Mouse (Mus musculus): ENCODE data around the gene Mcm10.

The Mcm10 gene

DNA sequence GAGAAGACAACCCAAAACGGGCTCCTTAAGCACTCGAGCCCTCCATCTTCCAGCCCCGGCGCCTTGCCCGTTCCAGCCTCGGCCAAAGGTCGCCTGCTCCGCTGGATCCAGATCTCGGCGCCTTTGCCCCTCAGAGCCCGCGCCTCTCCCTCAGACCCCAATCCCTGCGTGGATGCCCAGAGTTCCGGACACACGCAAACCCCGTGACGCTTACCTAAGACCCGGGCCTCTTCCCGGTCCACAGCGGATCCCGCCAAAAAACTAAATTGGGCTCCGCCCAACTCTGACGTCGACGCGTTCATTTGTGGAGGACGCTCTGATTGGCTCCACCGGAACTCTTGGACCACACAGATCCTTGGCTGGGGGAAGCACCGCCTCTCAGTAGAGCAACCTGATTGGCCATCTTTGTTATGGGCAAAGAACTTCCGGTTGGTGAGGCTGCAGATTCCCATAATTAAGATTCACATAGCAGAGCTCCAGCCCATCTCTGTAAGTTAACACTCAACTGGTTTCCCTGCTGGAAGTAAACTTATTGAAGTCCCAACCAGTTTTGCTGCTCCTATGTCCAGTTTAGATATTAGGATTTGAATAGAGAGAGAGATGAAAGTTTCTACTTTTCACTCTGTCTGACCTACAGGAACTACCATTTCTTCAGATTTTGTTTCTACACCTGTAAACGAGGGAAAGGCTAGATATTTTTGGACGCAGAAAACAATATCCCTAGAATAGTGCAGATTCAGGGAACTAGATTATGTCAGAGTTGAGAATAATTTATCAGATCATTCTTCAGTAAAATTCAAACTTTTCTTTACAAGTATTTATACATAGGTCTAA is at the start of gene Mcm10:
Gene Mcm10, minus strand, starts transcription at position 301 of the 834 bp plus-strand sequence.
- peak; percentile 99 for DNase-seq

GRCm38 (mm10) chr2:5061133-5061708 is 48.6 kb upstream of the Mcm10 start:
- DNase-seq = peak; percentile 82

DNA sequence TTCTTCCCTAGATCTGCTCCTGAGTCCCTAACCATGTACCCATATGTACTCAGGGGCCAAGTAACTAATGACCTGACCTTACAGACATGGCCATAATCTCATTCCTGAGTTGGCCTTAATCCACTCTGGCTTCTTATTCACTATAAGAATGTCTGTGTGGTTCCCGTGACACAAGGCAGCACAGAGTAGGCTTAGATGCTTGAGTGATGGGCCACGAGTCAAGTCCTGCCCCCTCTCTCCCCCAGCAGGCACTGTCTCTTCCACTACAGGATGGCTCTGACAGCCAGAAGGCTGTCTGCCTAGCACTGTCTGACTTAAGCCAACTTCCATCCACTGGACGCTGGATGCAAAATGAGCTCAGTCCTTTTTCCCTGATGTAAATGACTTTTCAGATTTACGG is 47.4 kb upstream of the Mcm10 start:
- DNase-seq = peak; percentile 86

DNA sequence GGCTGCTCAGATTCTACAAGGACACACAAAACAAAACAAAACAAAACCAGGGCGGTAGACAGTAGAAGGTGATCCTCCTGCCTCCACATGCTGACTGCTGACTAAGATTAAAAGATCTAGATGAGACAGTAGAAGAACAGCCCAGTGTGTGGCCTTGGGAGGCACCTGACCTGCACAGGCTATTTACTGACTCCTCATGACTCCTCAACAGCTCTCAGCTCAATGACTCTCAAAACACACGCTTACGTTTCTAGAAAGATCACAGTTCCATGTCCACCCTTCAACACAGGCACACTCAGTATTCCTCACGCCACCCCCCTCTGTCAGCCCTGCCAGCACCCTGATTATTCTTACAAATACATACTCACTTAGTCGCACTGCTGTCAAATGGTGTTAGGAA is 45.8 kb upstream of the Mcm10 start:
- peak; percentile 74 for DNase-seq

- DNase-seq = no peak
Measured at GRCm38 (mm10) chr2:5050562-5050961, 38.0 kb upstream of the Mcm10 start.

DNA sequence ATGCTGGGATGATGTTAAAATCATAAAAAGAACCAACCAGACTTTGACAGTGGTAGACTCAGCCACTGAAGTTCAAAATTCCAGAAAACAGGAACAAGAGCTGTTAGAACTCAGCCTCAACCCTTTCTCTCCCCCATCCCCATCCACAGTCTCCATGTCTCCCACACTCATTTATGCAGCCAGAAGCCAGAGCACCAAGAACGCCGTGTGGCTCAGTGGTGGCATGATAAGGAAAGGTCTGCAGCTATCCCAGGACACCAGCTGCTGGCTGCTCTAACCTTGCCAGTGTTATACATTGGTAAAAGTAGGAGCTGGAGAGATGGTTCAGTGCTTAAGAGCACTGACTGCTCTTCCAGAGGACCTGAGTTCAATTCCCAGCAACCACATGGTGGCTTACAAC is 34.4 kb upstream of the Mcm10 start:
- DNase-seq = no peak

- DNase-seq = no peak
Measured at GRCm38 (mm10) chr2:5045269-5045965, 32.8 kb upstream of the Mcm10 start.

DNA sequence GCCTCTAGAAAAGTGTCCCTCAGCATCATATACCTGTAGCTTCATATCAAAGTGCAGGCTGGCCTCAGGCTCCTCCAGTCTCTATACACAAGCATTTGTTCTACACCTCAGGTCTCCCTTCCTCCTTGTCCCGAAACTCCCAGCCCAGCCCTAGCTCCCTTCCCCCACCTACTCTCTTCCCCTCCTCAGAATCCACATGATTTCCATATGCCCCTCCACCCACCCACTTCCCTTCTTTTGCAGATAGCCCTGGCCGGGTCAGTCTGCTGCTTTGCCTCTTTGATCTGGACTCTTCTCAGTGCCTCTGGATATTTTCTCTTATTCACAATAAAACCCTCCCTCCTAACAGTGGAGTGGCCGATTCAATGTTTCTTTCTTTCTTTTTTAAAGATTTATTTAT is 31.7 kb upstream of the Mcm10 start:
- no peak for DNase-seq

DNA sequence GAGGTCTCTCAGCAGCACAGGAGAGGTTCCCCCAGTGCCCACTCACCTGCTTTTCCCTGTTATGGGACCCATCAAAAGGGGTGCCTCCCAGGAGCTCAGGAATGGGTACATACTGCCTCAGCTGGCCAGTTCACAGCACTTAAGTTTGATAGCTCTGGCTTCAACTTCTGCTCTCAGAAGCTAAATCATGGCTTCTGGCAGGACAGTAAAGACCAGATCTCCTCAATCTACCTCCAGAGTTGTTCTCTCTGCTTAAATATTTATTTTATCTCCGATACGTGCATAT is 30.8 kb upstream of the Mcm10 start:
- DNase-seq = no peak

- DNase-seq = no peak
Measured at GRCm38 (mm10) chr2:5042616-5043475, 30.3 kb upstream of the Mcm10 start.

GRCm38 (mm10) chr2:5041854-5042253 is 29.3 kb upstream of the Mcm10 start:
- peak; percentile 83 for DNase-seq

DNA sequence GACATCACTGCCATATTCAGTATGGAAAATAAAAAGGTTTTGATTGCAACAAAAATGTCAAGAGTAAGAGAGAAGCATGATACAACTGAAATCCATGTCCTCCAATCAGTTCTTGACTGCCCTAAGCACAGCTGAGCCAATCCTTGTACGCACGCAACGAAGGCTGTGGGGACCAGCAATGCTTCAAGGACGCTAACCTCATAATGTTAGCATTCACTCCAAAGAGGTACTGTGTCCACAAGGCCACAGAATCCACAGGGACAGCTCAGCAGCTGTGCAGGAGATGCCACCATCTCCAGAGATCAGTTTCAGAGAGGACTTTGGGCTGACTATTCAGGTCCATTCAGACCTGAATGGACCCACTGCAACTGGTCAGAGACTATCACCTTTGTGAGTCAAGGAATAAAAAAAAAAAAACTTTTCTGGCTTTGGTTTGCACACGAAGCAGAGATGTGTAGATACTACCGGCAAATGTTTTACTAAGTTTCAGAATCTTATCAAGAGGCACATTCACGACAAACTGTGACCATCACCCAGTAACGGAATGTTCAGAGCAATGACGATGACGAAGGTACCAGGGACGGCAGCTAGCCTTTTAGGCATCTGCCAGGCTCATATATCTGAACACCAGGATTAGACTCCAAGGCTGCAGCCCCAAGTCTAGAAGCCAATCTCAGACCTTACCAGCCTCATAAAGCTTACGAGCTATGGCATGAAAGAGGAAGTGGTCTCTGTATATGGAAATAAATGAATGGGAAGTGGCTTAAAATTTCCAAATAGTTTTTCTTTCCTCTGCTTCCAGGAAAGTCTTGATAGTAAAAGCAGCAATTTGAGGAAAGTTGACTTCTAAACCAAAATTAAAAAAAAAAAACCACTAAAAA is 27.9 kb upstream of the Mcm10 start:
- peak; percentile 69 for DNase-seq

GRCm38 (mm10) chr2:5039350-5040170 is 27.0 kb upstream of the Mcm10 start:
- DNase-seq = peak; percentile 72

- no peak for DNase-seq
Measured at GRCm38 (mm10) chr2:5038320-5038719, 25.7 kb upstream of the Mcm10 start.

DNA sequence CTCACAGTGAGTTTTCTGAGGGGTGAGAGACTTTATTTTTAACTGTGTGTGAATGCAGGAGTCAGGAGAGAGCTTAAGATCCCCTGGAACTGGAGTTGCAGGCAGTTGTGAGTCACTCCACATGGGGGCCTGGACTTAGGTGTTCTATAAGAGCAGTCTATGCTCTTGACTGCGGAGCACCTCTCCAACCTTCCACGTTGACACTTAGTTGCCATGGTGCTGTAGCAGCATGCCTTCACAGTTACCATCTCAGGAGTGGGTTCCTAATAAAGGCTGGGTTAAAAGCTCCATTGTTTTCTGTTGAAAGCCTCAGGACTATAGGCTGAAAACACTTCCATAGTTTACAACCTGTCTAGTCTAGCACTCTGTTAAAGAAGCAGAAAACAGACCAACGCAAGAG is 24.8 kb upstream of the Mcm10 start:
- no peak for DNase-seq

GRCm38 (mm10) chr2:5036411-5037076 is 24.0 kb upstream of the Mcm10 start:
- DNase-seq = no peak

- no peak for DNase-seq
Measured at GRCm38 (mm10) chr2:5035241-5035640, 22.6 kb upstream of the Mcm10 start.

DNA sequence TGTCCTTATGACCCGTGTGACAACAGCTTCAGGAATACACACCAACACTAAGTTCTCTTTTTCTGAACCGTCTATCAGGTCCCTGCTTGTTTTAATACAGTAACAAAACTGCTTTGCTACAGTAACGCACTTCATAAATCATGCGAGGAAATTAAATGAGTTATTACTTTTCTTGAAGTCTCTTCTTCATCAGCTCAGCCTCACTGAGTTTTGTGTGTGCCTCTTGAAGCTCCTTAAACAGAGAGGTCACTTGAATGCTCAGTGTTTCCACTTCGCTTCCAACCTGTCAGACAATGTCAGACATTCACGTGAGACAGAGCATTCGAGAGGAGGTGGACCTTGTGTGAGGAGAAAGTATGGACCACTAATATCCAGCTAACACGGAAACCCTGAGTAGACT is 22.2 kb upstream of the Mcm10 start:
- no peak for DNase-seq

DNA sequence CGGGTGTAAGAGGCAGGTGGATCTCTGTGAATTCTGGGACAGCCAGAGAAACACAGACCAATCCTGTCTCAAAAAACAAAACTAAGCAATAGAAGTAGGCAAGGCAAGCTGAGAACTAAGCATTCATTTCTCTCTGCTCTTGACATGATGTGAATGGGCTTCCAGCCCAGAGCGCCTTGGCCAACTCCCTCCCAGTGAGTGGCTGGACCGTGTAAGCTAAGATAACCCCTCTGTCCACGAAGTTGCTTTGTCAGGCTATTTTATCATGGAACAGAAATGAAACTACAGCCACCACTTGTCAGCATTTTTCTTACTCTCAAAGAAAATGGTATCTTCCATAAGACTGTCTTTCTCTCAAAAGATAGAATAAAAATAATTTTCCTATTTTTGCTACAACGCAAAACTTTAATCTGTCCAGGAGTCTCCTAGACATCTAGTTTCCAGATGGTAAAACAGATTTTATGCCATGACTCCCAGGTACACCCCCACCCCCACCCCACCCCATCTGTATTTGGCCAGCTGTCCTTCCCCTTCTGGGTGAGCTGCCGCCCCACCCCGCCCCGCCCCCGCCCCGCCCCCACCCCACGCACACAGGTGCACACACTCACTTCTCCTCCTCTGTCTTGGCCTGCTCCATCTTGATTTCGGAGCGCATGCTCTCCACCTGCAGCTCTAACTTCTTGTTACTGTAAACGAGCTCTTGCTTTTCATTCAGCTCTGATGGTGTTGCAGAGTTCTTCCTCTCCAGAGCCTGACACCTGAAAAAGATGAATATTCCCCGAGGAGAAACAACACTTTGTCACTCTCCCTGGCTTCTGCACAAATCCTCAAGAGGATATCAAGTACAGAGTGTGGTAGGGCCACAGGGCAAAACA is 21.2 kb upstream of the Mcm10 start:
- peak; percentile 88 for DNase-seq

DNA sequence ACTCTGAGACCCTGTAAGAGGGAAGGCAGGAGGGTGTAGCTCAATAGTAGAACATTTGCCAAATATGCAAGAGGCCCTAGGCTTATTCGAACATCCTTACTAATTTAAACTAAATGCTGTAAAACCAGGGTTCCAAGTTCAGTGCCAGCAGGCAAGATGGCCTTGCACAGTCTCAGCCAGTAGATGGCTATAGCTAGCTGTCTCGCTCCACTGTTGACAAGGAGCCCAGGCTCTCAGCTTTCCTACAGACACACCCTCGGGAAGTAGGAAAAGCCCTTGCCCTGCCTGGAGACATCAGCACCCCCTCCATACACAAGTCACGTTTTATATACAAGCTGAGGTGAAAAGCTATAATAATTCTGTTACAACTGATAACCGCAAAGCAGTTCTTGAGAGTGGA is 20.1 kb upstream of the Mcm10 start:
- peak; percentile 59 for DNase-seq

Measured in heart, adult 11 months (tissue).